Mouse (Mus musculus) MEL (cell line): ENCODE measurements at regions not wholly inside any gene's neighbourhood (a gene's known extent, or its start where the extent isn't known, plus 50 kb on each side); places are given as distances from the start of the nearest gene placed in this dataset.
"Not testable (repeated sequence)": the region's sequence is repeated elsewhere in the genome, so short reads cannot be mapped to it uniquely, and the experiment has no call there.

Source experiments
- DNase-seq: peaks from one replicate; pipeline ENCODE4 v3.0.0; 2011; ENCODE audit warnings: low read depth, low spot score
- H3K27ac ChIP-seq: 2 replicates; pipeline ENCODE4 v1.5.1; 2012; ENCODE audit warnings: low read depth, mild to moderate bottlenecking, control low read depth, low read length, moderate library complexity; ENCODE audit not compliant: control insufficient read depth
- H3K27me3 ChIP-seq, 2 experiments: fragments of 150-350 bp in 1 of 2; sonication (generic) in 1 of 2; 2 replicates each; pipeline ENCODE4 v1.6.1; 2012; ENCODE audit warnings: low read length in 2 of 2, mild to moderate bottlenecking in 2 of 2, improper control_type of control experiment in 1 of 2, moderate library complexity in 1 of 2; ENCODE audit not compliant: insufficient read depth in 2 of 2, control insufficient read depth in 1 of 2
- H3K36me3 ChIP-seq, 2 experiments: 2 replicates each; pipeline ENCODE4 v1.6.1; 2012 to 2014; ENCODE audit warnings: low read length in 2 of 2, improper control_type of control experiment in 1 of 2, inconsistent platforms in 1 of 2, mild to moderate bottlenecking in 1 of 2; ENCODE audit not compliant: insufficient read depth in 2 of 2, control insufficient read depth in 1 of 2
- H3K4me1 ChIP-seq, 2 experiments: fragments of 150-350 bp in 1 of 2; sonication (generic) in 1 of 2; 2 replicates each; pipeline ENCODE4 v1.6.1; 2012; ENCODE audit warnings: low read length in 2 of 2, improper control_type of control experiment in 1 of 2, mild to moderate bottlenecking in 1 of 2; ENCODE audit not compliant: insufficient read depth in 2 of 2, control insufficient read depth in 1 of 2
- H3K4me3 ChIP-seq, 2 experiments: fragments of 150-350 bp in 1 of 2; sonication (generic) in 1 of 2; 2 replicates each; pipeline ENCODE4 v1.5.1; 2012; ENCODE audit warnings: low read depth in 2 of 2, low read length in 2 of 2, mild to moderate bottlenecking in 2 of 2, moderate library complexity in 2 of 2, control low read depth in 1 of 2, improper control_type of control experiment in 1 of 2; ENCODE audit not compliant: control insufficient read depth in 1 of 2, insufficient read depth in 1 of 2
- H3K79me2 ChIP-seq: 2 replicates; pipeline ENCODE4 v1.6.1; 2012; ENCODE audit warnings: mild to moderate bottlenecking, low read length, moderate library complexity; ENCODE audit not compliant: control insufficient read depth, poor library complexity, insufficient read depth
- H3K9ac ChIP-seq: 2 replicates; pipeline ENCODE4 v1.6.1; 2012; ENCODE audit warnings: low read depth, mild to moderate bottlenecking, control low read depth, low read length, moderate library complexity; ENCODE audit not compliant: control insufficient read depth, poor library complexity, severe bottlenecking
- H3K9me3 ChIP-seq: fragments of 150-350 bp; sonication (generic); replicated peaks from 2 replicates; pipeline ENCODE4 v1.6.1; 2012; ENCODE audit warnings: mild to moderate bottlenecking, low read length, improper control_type of control experiment, moderate library complexity; ENCODE audit not compliant: insufficient read depth
- BHLHE40 ChIP-seq: IDR thresholded peaks from 2 replicates; pipeline ENCODE4 v1.6.1; 2012; ENCODE audit warnings: low read depth, mild to moderate bottlenecking, inconsistent platforms, low read length, improper control_type of control experiment, borderline replicate concordance
- CHD1 ChIP-seq: IDR thresholded peaks from 2 replicates; pipeline ENCODE4 v1.6.1; 2012; ENCODE audit warnings: low read depth, mild to moderate bottlenecking, inconsistent platforms, low read length, improper control_type of control experiment
- CHD2 ChIP-seq: IDR thresholded peaks from 2 replicates; pipeline ENCODE4 v1.6.1; 2011; ENCODE audit warnings: low read length, improper control_type of control experiment
- E2F4 ChIP-seq: IDR thresholded peaks from 2 replicates; pipeline ENCODE4 v1.6.1; 2011; ENCODE audit warnings: low read depth, low read length, improper control_type of control experiment, borderline replicate concordance
- ELF1 ChIP-seq: IDR thresholded peaks from 2 replicates; pipeline ENCODE4 v1.6.1; 2014; ENCODE audit warnings: low read depth, mild to moderate bottlenecking, inconsistent platforms, low read length, improper control_type of control experiment, moderate library complexity
- ETS1 ChIP-seq: IDR thresholded peaks from 2 replicates; pipeline ENCODE4 v1.6.1; 2012; ENCODE audit warnings: low read depth, mild to moderate bottlenecking, inconsistent platforms, low read length, improper control_type of control experiment, moderate library complexity
- JUND ChIP-seq: IDR thresholded peaks from 2 replicates; pipeline ENCODE4 v1.6.1; 2011; ENCODE audit warnings: low read depth, mild to moderate bottlenecking, improper control_type of control experiment, low read length
- KAT2A ChIP-seq: conservative IDR thresholded peaks from 2 replicates; pipeline ENCODE4 v1.6.1; 2012; ENCODE audit warnings: low read depth, low read length, improper control_type of control experiment, inconsistent platforms
- MAFK ChIP-seq: IDR thresholded peaks from 2 replicates; pipeline ENCODE4 v1.6.1; 2011; ENCODE audit warnings: low read depth, mild to moderate bottlenecking, low read length, improper control_type of control experiment, borderline replicate concordance
- NELFE ChIP-seq: IDR thresholded peaks from 2 replicates; pipeline ENCODE4 v1.6.1; 2011; ENCODE audit warnings: low read depth, low read length, improper control_type of control experiment
- POLR2AphosphoS5 ChIP-seq: IDR thresholded peaks from 2 replicates; pipeline ENCODE4 v1.6.1; 2012; ENCODE audit warnings: low read depth, borderline replicate concordance, mild to moderate bottlenecking, inconsistent platforms, low read length, moderate library complexity, mixed read lengths
- RCOR1 ChIP-seq: IDR thresholded peaks from 2 replicates; pipeline ENCODE4 v1.6.1; 2012; ENCODE audit warnings: low read depth, mild to moderate bottlenecking, inconsistent platforms, low read length, improper control_type of control experiment
- SIN3A ChIP-seq: IDR thresholded peaks from 2 replicates; pipeline ENCODE4 v1.6.1; 2012; ENCODE audit warnings: low read length, improper control_type of control experiment, inconsistent platforms
- TBP ChIP-seq: IDR thresholded peaks from 2 replicates; pipeline ENCODE4 v1.8.0; 2011; ENCODE audit warnings: low read depth, low read length, improper control_type of control experiment
- TCF12 ChIP-seq: IDR thresholded peaks from 2 replicates; pipeline ENCODE4 v1.6.1; 2014; ENCODE audit warnings: low read depth, mild to moderate bottlenecking, inconsistent platforms, low read length, improper control_type of control experiment, moderate library complexity
- UBTF ChIP-seq: IDR thresholded peaks from 2 replicates; pipeline ENCODE4 v1.6.1; 2012; ENCODE audit warnings: low read depth, mild to moderate bottlenecking, inconsistent platforms, low read length, improper control_type of control experiment, moderate library complexity, borderline replicate concordance; ENCODE audit not compliant: insufficient read depth
- USF1 ChIP-seq: IDR thresholded peaks from 2 replicates; pipeline ENCODE4 v1.6.1; 2014; ENCODE audit warnings: low read depth, mild to moderate bottlenecking, inconsistent platforms, low read length, improper control_type of control experiment, moderate library complexity
- USF2 ChIP-seq, 2 experiments: IDR thresholded peaks; 2 replicates each; pipeline ENCODE4 v1.6.1; 2011 to 2012; ENCODE audit warnings: improper control_type of control experiment in 2 of 2, low read length in 2 of 2, borderline replicate concordance in 1 of 2, inconsistent platforms in 1 of 2, low read depth in 1 of 2, mild to moderate bottlenecking in 1 of 2; ENCODE audit not compliant: insufficient read depth in 1 of 2
- ZMIZ1 ChIP-seq: IDR thresholded peaks from 2 replicates; pipeline ENCODE4 v1.6.1; 2012; ENCODE audit warnings: low read depth, mild to moderate bottlenecking, inconsistent platforms, low read length, improper control_type of control experiment, moderate library complexity
- ZNF384 ChIP-seq: IDR thresholded peaks from 2 replicates; pipeline ENCODE4 v1.6.1; 2012; ENCODE audit warnings: low read depth, mild to moderate bottlenecking, inconsistent platforms, low read length, improper control_type of control experiment

GRCm38 (mm10) chr4:6600766-6601367, 1638.0 kb downstream of the Car8 start:
- H3K4me3 ChIP-seq: no peak overlapping the region
- no peak overlapping the region for H3K27ac ChIP-seq
- no peaks in the 10 kb centered on the region for H3K9me3 ChIP-seq
- no peaks in the 10 kb centered on the region for H3K27me3 ChIP-seq
- H3K4me1 ChIP-seq: no peaks in the 10 kb centered on the region
- no peak for DNase-seq
- H3K36me3 ChIP-seq: no peaks in the 10 kb centered on the region
- H3K79me2 ChIP-seq: no peaks in the 10 kb centered on the region
- no peak for TF ChIP-seq ETS1
- TF ChIP-seq USF1: no peak
- no peak for TF ChIP-seq SIN3A
- TF ChIP-seq ZNF384: no peak
- no peak for TF ChIP-seq NELFE
- no peak for TF ChIP-seq ELF1
- H3K9ac ChIP-seq: no peak overlapping the region

- no peaks in the 10 kb centered on the region for H3K9me3 ChIP-seq
- H3K9ac ChIP-seq: no peak overlapping the region
- no peaks in the 10 kb centered on the region for H3K4me1 ChIP-seq
- H3K4me3 ChIP-seq: no peak overlapping the region
- no peak overlapping the region for H3K27ac ChIP-seq
- no peaks in the 10 kb centered on the region for H3K27me3 ChIP-seq
- no peaks in the 10 kb centered on the region for H3K36me3 ChIP-seq
- TF ChIP-seq MAFK (no peak), E2F4 (no peak), ETS1 (no peak), BHLHE40 (no peak), SIN3A (no peak), ZMIZ1 (no peak), CHD2 (no peak), JUND (no peak), TBP (no peak), ZNF384 (no peak), NELFE (no peak), POLR2AphosphoS5 (no peak), UBTF (no peak), KAT2A (no peak), TCF12 (no peak), USF2 (IDR thresholded peaks at IDR 0.05; ENCODE audit: borderline replicate concordance in 1 of 2, insufficient read depth in 1 of 2, low read depth in 1 of 2, low read length in 2 of 2) (no peak), RCOR1 (no peak), CHD1 (no peak)
- no peak for DNase-seq
- no peaks in the 10 kb centered on the region for H3K79me2 ChIP-seq
These were observed 1642.5 kb downstream of the Car8 start for GRCm38 (mm10) chr4:6596321-6596720.

- not testable (repeated sequence) for H3K27ac ChIP-seq, H3K9ac ChIP-seq, H3K4me1 ChIP-seq, H3K79me2 ChIP-seq, DNase-seq, H3K36me3 ChIP-seq, H3K27me3 ChIP-seq, H3K9me3 ChIP-seq, H3K4me3 ChIP-seq
These were observed 1646.0 kb downstream of the Car8 start for GRCm38 (mm10) chr4:6592890-6593289.
